Mouse (Mus musculus) forebrain, embryonic 11.5 days (tissue): Measurements from ENCODE around the gene Aldh1a2. TPM values are rescaled to one million over a fixed set of nuclear protein-coding genes. Genes with fewer than 3 reads are reported as not detected.

Experiments
- ATAC-seq: fragments of 200-750 bp; cut with Nextera tagmentation; replicated peaks from 2 replicates; pipeline ENCODE4 v1.8.0; 2017; ENCODE audit warnings: moderate TSS enrichment; ENCODE audit not compliant: low FRiP score
- DNase-seq: peaks from one replicate; pipeline ENCODE4 v3.0.0-alpha.2; 2017; ENCODE audit warnings: low spot score
- H3K27ac ChIP-seq: fragments of 300-500 bp; sonication (generic); 2 replicates; pipeline ENCODE4 v1.5.1; 2014; ENCODE audit warnings: low read depth, low read length
- H3K27me3 ChIP-seq: fragments of 300-500 bp; sonication (generic); 2 replicates; pipeline ENCODE4 v1.6.1; 2014; ENCODE audit warnings: mild to moderate bottlenecking, low read length, mixed read lengths; ENCODE audit not compliant: control insufficient read depth, insufficient read depth
- H3K36me3 ChIP-seq: fragments of 300-500 bp; sonication (generic); 2 replicates; pipeline ENCODE4 v1.6.1; 2014; ENCODE audit warnings: mild to moderate bottlenecking, low read length, moderate library complexity, mixed read lengths; ENCODE audit not compliant: control insufficient read depth, insufficient read depth
- H3K4me1 ChIP-seq: fragments of 300-500 bp; sonication (generic); replicated peaks from 2 replicates; pipeline ENCODE4 v1.6.1; 2014; ENCODE audit warnings: low read length, mixed read lengths; ENCODE audit not compliant: control insufficient read depth, insufficient read depth
- H3K4me2 ChIP-seq: fragments of 300-500 bp; sonication (generic); 2 replicates; pipeline ENCODE4 v1.6.1; 2014; ENCODE audit warnings: low read depth, mild to moderate bottlenecking, low read length, moderate library complexity, mixed read lengths; ENCODE audit not compliant: severe bottlenecking
- H3K4me3 ChIP-seq: fragments of 300-500 bp; sonication (generic); 2 replicates; pipeline ENCODE4 v1.5.1; 2014; ENCODE audit warnings: low read depth, low read length
- H3K9ac ChIP-seq: fragments of 300-500 bp; sonication (generic); 2 replicates; pipeline ENCODE4 v1.6.1; 2014; ENCODE audit warnings: low read length
- H3K9me3 ChIP-seq: fragments of 300-500 bp; sonication (generic); 2 replicates; pipeline ENCODE4 v1.6.1; 2016; ENCODE audit warnings: low read length, mixed read lengths; ENCODE audit not compliant: control insufficient read depth
- WGBS: fragments of 180-500 bp; shearing (Covaris S2); extraction: QIAGEN DNeasy Blood & Tissue Kit; methylation state at CpG from one replicate; pipeline ENCODE4 v1.1.7; 2014; 5-methylcytosine and 5-hydroxymethylcytosine counted together
- polyA plus RNA-seq: library from polyadenylated mRNA; unstranded; fragments of >200 nt; fragmentation: Nextera tagmentation; extraction: Ambion mirVana; gene quantifications from 2 replicates; pipeline ENCODE4 v1.2.1, GENCODE M21; 2014

Gene Aldh1a2
- polyA plus RNA-seq, 1 experiment from 2014 or later: 1.6 TPM

DNA sequence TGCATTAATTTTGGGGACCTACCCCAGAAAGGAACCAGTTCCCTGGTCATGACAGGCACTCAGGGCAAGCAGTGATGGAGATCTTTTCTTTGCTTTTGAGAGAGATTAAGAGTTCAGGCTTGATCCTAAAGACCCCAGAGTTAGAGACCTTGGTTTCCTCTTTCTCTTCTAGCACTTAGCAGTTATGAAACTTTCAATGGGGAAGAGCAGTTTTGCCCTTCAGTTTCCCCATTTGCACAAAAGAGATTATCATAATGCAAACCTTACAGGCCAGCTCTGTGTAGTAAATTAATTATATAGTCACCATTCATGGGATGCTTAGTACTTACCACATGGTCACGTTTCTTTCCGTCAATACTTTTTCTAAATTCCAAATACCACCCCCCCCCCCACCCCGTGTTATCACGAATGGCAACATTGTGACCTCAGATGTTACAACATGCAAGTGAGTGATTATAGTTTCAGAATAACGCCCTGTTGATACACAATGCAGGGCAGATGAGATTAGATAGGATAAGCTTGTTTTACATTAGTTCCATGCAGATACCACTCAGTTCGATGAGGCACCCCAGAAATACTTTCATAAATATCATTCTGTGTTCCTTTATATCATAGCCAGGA is 36.2 kb upstream of the Aldh1a2 start:
- ATAC-seq (no peak), DNase-seq (no peak)
- 84% methylated on average over 6 of the region's 6 CpGs for WGBS
- Histone ChIP-seq H3K4me2 (no peak overlapping the region), H3K27me3 (no peaks in the 10 kb centered on the region), H3K9me3 (no peaks in the 10 kb centered on the region), H3K36me3 (no peaks in the 10 kb centered on the region), H3K4me1 (no peaks in the 10 kb centered on the region), H3K9ac (no peak overlapping the region), H3K27ac (no peak overlapping the region), H3K4me3 (no peak overlapping the region)

DNA sequence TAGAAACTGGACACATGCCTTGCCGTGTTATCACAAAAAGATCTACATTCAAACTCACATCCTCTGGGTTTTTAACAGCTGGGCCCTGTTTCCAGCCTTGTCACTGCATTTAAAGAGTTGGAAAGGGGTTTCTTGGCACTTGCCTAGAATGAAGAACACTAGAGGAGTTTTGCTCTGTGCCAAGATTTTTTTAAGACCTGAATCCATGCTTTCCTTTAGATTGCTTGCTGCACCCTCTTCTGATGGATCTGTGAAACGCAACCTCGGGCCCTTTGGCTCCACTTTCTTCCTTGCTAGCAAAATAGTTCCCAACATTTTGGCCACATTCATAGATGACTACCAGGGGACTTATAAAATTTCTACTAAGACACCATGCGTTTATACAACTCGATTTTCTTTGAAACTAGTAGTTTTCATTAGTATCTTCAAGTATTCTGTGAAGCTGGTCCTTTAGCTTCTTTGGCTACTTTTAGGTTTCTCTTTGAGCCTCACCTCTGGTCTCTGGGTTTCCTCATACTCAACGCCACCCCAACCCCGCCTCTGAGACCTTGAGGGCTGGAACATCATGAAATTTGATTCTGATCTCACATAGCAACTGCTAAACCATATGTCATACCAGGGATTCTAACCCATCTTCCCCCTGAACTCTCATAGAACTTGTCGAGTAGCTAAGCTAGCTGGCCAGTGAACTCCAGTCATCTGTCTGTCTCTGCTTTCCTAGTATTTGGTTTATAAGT is 35.5 kb upstream of the Aldh1a2 start:
- WGBS: 74% methylated on average over 8 of the region's 8 CpGs
- H3K9me3 ChIP-seq: no peaks in the 10 kb centered on the region
- no peak overlapping the region for H3K4me3 ChIP-seq
- H3K27me3 ChIP-seq: no peaks in the 10 kb centered on the region
- no peak overlapping the region for H3K4me2 ChIP-seq
- no peaks in the 10 kb centered on the region for H3K4me1 ChIP-seq
- DNase-seq (no peak), ATAC-seq (no peak)
- H3K36me3 ChIP-seq: no peaks in the 10 kb centered on the region
- H3K27ac ChIP-seq: no peak overlapping the region
- no peak overlapping the region for H3K9ac ChIP-seq

DNA sequence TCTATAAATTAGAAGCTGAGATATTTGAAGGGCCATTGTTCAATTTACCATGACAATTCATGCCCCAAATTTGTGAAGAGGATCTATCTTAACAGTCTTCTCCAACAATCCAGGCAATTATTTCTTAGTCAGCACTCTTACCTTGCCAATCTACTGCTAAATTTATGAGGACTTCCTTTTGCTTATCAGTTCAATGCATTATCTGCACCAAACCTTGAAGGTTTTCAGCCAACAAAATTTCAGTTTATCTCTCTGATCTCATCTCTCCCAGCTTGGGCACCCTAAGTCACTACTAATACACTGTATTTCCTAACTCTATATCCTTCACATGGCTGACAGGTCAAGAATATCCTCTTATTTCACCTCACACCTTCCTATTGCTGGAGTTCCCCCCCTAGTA is 30.3 kb upstream of the Aldh1a2 start:
- Histone ChIP-seq H3K27ac (no peak overlapping the region), H3K4me3 (no peak overlapping the region), H3K9me3 (no peaks in the 10 kb centered on the region), H3K4me1 (no peaks in the 10 kb centered on the region), H3K27me3 (no peaks in the 10 kb centered on the region), H3K36me3 (no peaks in the 10 kb centered on the region), H3K9ac (no peak overlapping the region), H3K4me2 (no peak overlapping the region)
- ATAC-seq: no peak
- DNase-seq: no peak

DNA sequence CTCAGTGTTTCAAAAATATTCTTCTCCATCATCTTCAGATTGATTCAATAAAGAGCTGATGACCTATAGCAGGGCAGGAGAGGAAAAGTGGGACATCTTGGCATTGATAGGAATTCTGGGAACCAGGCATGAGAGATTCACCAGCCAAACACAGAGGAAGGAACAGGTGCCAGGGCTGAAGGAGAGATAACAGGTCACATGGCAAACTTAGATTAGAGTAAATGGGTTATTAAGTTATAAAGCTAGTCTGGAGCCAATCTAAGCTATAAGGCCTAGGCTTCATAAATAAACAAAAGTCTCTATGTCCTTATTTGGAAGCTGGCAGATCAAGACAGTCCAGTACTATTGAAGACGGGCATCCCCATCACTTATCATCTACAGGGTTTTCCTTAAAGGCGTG is 29.8 kb upstream of the Aldh1a2 start:
- no peak for ATAC-seq
- no peak overlapping the region for H3K4me3 ChIP-seq
- 95% methylated on average over 2 of the region's 2 CpGs for WGBS

DNA sequence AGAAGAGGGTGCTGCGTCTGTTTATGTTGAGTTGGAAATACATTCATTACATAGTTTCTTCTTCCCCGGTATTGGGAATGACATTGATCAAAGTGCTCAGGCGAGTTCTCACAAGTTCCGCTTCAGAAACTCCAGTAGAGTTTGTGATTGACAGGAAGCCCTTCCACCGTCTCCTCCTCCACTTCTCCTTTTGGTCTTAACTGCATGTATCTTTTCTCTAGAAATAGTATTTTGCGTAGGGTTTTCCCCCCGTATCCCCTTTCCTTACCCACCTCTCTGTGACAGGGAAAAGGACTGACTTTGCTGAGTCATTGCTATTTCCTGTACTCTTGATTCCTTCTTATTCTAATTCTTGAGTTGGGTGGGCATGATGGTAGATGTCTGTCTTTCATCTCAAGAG is 28.2 kb upstream of the Aldh1a2 start:
- H3K9me3 ChIP-seq: no peaks in the 10 kb centered on the region
- H3K27ac ChIP-seq: no peak overlapping the region
- H3K27me3 ChIP-seq: no peaks in the 10 kb centered on the region
- H3K4me1 ChIP-seq: no peaks in the 10 kb centered on the region
- WGBS: 94% methylated on average over 7 of the region's 7 CpGs
- H3K4me3 ChIP-seq: no peak overlapping the region
- no peak overlapping the region for H3K9ac ChIP-seq
- H3K36me3 ChIP-seq: no peaks in the 10 kb centered on the region
- ATAC-seq: no peak
- no peak for DNase-seq
- no peak overlapping the region for H3K4me2 ChIP-seq

More for the DNA sequence above, 29.8 kb upstream of the Aldh1a2 start:
- H3K27me3 ChIP-seq: no peaks in the 10 kb centered on the region
- H3K9ac ChIP-seq: no peak overlapping the region
- H3K36me3 ChIP-seq: no peaks in the 10 kb centered on the region
- no peak overlapping the region for H3K27ac ChIP-seq
- H3K4me2 ChIP-seq: no peak overlapping the region
- no peak for DNase-seq
- H3K4me1 ChIP-seq: no peaks in the 10 kb centered on the region
- H3K9me3 ChIP-seq: no peaks in the 10 kb centered on the region

DNA sequence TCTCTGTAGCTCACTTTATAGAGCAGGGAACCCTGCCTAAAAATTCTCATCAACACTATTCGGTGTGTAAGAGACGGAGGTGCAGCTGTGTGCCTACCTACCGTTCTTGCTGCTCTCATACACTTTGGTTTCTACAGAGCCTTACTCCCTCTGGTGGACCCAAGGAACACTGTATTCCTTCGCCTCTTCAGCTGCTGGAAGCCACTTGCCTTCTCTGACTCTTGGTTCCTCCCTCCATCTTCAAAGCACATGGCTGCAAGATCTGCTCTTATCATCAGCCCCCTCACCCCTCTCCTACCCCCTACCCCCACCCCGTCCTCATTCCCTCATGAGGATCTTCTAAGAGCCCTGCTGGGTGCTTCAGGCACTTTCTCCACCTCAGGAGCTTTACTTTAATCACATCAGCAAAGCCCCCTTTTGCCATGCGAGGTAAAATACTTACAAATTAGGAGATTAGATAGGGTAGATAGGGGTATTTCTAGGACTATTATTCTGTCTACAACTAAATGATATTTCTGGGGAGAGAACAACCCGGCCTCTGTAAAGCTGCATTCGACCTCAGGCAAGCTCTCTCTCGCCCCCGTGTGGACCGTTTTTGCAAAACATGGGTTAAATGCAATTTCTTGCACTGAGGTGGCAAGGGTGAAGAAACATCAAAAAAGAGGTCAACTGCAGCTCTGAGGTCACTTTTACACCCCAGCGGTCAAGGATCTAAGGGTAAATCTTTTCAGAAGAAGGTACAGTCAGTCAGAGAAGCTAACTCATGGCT is 26.8 kb upstream of the Aldh1a2 start:
- no peak overlapping the region for H3K4me3 ChIP-seq
- ATAC-seq (no peak), DNase-seq (peak; percentile 85)
- peak overlapping the region; percentile 31; the same call in 1 of the 2 replicates for H3K4me2 ChIP-seq
- H3K9ac ChIP-seq: no peak overlapping the region
- no peaks in the 10 kb centered on the region for H3K4me1 ChIP-seq
- H3K9me3 ChIP-seq: no peaks in the 10 kb centered on the region
- no peaks in the 10 kb centered on the region for H3K36me3 ChIP-seq
- H3K27ac ChIP-seq: no peak overlapping the region
- WGBS: 14% methylated on average over 12 of the region's 12 CpGs
- no peaks in the 10 kb centered on the region for H3K27me3 ChIP-seq

DNA sequence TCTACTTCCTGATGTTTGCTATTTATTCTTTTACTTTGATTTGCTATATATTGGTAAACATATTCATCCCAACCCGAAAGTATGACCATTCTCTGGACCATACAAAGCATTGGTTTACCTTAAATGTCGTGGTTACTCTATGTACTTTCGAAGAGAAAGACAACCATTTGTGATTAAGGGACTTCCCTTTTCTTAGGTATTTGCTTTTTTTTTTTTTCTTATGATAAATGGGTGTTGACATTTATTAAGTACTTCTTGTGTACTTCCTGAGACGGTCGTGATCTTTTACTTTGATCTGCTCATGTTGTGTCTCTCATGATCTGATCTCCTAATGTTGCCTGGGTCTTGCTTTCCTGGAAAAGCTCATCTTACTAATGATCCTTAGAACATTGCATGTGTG is 16.8 kb upstream of the Aldh1a2 start:
- DNase-seq (no peak), ATAC-seq (no peak)
- no peaks in the 10 kb centered on the region for H3K36me3 ChIP-seq
- H3K27me3 ChIP-seq: no peaks in the 10 kb centered on the region
- H3K9me3 ChIP-seq: no peaks in the 10 kb centered on the region
- H3K27ac ChIP-seq: no peak overlapping the region
- WGBS: 90% methylated on average over 5 of the region's 5 CpGs
- H3K9ac ChIP-seq: no peak overlapping the region
- no peak overlapping the region for H3K4me2 ChIP-seq
- no peaks in the 10 kb centered on the region for H3K4me1 ChIP-seq
- no peak overlapping the region for H3K4me3 ChIP-seq

DNA sequence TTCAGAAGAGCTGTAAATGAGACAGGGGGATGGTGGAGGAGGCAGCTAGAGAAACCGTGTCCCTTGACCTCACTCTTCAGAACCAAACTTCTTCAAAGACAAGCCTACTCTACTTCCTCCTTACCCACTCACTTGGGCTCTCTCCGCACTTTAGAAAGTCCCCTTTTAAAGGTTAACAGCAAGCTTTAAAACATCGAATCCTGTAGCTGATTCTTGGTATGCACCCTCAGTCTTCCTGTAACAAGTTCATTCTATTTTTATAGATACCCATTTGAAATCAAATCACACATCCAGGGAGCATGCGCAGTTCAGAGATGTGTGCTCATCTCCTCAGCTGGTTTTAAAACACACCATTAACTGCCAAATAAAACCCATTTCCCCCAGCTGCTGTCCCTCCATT is 13.3 kb upstream of the Aldh1a2 start:
- DNase-seq: no peak
- Histone ChIP-seq H3K27me3 (no peaks in the 10 kb centered on the region), H3K9me3 (no peaks in the 10 kb centered on the region), H3K9ac (no peak overlapping the region), H3K4me2 (no peak overlapping the region), H3K27ac (no peak overlapping the region), H3K36me3 (no peaks in the 10 kb centered on the region), H3K4me1 (no peaks in the 10 kb centered on the region), H3K4me3 (no peak overlapping the region)
- no peak for ATAC-seq
- 83% methylated on average over 4 of the region's 4 CpGs for WGBS
